Mouse (Mus musculus): Measurements from ENCODE around the gene Chpf.

The Chpf gene

DNA sequence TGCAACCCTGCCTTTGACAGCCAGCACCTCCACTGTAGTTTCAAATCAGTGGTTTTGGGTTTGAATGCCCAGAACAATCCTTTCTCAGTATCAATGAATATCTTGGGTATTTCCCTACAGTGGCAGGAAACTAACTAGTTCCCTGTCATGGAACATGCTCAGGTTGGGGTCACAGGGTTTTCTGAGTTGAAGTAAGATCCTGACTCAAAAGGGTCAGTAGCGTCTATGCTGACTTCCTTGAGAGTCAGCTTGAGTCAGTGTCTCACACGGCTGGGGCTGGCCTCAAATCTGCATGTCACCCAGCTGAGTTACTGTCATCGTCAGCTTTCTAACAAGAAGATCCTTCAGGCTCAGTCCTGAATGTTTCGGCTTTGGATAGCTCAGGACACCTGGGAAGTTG lies 19.8 kb upstream of the Chpf start:
- DNase-seq (ENCODE audit: low spot score) = no peak

DNA sequence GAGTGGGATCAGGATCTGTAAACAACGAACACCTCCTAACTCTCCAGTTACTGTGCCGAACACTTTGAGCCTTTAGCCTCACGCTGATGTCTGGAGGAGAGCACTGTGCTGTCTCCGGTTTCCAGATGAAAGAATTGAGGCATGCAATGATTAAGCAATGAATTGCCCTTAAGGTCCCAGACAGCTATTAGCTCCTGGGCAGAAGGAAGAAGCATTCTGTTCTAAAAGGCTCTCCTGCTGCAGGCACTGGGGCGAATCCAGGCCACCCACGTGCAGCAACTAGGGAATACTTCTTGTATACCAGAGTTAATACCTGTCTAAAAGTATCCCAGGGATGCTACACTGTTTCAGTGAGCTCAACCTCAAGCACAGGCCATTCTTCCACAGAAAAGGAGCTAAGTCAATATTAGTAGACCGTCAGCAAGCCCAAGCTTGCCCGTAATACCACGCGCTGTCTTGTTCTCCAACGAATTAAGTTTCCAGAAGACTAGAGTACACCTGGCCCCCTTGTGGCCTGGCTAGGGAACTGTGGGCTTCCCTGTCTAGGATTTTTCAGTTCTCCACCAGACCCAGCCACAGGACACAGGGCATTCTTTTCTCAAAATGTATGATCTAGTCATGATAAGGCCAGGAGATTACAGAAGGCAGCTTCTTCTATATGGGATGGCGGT lies 15.9 kb upstream of the Chpf start:
- DNase-seq (ENCODE audit: low spot score) = peak; percentile 42

DNA sequence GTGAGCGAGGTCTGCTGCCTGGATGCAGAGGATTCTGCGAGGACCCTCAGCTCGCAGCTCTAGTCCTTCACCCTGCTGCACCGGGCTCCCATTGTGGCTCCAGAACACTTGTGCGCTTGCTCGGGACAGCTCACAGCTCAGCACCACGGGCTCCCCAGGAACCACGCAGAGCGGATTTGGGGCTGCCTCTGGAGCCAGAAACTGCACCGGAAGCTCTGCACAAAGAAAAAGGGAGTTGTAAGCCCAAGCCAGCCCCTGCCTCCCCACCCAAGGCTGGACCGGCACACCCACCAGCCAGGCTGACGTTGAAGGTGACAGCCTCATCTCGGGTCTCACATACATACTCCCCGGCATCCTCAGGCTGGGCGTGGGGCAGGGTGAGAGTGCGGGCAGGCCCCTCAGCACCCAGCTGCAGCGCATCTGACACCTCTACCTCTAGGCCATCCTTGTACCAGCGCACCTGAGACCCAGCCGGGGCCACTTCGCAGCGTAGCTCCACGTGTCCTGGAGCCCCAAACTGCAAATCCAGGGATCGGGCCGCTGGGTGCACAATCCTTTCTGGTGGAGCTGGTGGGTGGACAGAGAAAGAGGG lies 13.6 kb upstream of the Chpf start:
- DNase-seq (ENCODE audit: low spot score) = no peak

DNA sequence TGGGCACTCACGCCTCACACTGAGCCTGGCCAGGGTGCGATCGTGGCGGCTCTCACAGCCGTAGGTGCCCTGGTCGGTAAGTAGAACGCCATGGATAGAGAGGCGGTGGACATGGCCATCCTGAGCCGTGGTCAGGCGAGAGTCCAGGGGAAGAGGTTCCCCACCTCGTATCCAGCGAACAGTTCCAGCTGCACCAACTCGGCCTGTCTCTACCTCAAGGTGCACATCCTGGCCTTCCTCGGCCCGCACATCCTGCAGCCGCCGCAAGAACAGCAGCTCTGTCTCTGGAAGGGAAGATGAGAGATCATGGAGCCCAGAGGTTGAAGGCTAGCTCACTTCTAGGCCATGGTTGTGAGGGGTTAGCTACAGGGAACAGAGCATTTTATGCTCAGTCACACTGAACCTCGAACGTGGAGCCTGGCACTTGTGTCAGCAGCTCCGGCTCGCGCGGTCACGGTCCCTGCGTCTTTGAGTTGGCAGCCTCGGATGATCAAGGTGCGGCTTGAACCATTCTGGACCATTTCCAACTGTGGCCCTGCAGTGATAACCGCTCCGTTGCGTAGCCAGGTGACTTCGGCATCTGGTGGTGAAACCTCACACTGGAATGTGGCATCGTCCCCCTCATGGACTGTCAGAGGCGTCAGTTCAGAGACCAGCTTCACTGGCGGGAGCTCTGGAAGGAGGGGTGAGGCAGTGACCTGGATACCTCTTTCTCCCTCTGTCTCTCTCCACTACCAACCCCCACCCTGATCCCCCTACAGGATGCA lies 11.9 kb upstream of the Chpf start:
- DNase-seq (ENCODE audit: low spot score) = no peak

DNA sequence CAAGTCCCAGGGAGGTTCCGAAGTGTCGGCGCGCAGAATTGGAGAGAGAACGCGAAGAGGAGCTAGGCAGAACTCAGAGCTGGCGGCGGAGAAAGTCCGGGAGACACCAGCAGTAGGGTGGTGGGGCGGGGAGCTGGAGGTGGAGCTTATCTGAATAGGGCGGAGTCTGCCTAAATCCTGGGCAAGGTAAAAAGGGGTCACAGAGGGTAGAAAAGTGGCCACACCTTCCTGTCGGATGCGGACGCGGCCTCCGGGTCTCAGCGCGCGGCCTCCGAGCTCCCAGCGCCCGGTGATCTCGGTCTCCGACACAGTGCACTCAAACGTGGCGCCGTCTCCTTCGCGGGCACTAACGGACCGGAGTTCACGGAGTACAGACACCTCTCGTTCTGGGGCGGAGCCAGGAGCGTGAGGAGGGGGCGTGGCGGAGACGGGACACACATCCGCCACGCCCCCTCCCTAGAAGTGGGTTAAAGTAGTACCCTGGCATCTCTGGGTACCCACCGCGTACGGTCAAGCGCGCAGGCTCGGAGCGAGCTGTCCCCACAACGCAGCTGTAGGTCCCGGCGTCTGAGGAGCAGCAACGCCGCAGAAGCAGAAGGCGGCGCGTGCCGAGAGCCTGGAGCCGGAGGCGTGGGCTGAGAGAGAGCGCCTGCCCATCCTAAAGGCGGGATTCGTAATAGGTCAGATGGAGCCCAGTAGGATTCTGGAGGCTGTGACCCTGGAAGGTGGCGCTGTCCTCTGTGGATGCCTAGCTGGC lies 8.5 kb upstream of the Chpf start:
- DNase-seq (ENCODE audit: low spot score) = no peak

DNA sequence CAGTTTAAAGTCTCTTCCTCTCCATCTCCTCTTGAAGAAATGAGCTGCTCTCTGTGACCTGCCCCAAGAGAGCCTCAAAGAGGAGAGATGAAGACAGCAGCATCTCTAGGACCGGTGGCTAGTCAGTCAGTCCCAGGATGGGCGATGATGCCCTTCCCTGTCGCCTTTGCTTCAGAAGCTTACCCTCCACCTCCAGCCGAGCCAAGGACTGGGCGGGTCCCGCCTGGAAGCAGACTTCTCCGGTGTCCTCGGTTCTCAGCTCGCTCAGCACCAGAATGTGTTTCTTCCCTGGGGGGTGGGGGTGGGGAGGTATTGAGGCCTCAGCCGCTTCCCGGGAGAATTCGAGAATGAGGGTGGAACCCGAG lies 7.9 kb upstream of the Chpf start:
- DNase-seq (ENCODE audit: low spot score) = no peak

DNA sequence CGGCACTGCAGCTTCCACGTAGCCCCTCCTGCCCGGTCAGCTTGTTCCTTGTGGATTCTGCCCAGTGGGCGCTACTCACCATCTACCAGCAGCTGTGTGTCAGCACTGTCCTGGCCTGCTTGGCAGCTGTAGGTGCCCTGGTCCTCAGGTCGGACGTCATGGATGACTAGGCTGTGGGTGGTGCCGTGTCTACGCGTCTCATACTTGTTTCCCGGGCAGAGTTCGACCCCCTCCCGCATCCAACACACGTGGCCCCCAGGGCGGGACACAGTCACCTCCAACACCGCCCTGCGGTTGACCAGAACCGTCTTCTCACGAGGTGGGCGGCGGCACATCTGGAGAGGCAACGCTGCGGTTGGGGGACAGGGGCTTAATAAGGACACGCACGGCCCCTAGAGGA lies 7.5 kb upstream of the Chpf start:
- no peak for DNase-seq (ENCODE audit: low spot score)

DNA sequence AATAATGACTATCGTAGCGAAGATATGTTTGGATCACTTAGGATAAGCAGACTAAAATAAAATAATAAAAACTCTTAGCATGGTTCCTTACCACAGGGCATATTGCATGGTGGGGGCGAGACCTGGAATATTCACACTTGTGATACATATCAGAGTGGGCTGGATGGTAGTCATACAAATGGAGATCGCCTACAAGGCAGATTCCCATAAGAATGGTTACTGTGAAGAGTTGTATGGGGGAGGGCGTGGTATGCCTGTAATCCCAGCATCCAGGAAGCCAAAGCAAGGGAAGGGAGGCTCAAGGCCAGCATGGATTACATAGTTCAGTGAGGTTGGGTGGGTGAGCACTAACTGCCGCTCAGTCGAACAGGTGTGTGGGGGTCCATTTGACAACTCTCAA lies 1.6 kb upstream of the Chpf start:
- no peak for DNase-seq (ENCODE audit: low spot score)

DNA sequence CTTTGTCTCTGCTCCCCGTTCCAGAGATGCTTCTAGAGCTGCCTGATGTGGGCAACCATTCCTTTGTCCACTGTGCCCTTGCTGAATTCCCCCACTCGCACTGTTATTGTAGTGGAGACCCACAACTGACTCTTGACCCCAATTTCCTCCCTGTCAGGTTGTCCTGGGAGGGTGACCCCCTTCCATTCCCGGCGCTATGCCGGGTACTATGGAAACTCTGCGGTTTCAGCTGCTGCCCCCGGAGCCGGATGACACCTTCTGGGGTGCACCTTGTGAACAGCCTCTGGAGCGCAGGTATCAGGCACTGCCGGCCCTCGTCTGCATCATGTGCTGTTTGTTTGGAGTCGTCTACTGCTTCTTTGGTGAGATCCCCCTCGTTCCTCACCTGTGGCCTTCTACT lies 929 bp upstream of the Chpf start:
- DNase-seq (ENCODE audit: low spot score) = no peak

DNA sequence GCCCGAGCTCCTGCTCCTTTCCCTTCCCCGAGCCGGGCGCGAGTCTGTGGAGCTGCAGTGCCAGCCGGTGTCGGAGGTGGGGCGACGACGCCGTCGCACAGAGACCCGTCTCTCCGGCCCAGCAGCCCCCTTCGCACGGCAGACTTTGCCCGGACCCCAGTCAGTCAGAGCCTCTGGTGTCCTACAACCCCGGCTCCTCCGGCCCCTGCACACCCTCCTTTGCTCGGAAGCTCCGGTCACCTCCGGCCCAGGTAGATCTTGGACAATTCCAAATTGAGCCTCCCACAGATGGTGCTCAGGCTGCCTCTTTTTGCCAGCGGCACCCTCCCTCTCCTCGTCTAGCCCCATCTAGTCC lies 505 bp upstream of the Chpf start:
- no peak for DNase-seq (ENCODE audit: low spot score)

DNA sequence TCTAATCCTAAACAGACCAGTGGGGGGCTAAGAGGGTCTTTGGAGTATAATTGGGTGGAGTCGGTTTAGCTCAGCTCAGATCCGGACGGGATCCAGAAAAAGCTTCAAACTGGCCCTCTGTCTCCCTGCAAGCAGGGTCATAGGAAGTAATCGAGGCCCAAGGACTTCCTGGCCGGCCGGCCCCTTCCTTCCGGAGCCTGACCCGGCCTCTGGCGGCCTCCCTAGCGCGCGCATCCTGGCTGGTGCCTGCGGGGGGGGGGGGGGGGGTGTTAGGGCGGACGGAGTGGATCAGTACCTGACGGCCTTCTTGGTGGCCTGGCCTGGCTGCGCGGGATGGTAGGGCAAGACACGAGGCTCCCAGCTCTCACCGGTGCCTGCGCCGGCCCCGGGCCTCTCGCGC lies 610 bp downstream of the Chpf start:
- peak; percentile 55 for DNase-seq (ENCODE audit: low spot score)

DNA sequence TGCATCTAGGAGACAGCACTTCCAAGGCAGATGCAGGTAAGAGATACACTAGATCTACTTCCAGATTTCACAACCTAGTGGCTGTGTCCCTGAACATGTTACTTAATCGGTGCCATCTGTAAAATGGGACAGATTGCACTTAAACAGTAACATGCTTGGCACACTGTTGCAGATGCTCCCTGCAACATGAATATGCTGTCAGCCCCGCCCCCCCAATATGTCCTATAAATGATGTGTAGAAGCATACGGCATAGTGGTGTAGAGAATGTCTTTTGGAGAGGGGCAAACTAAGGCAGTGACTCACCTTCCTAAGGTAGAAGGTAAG lies 1.2 kb downstream of the Chpf start:
- peak; percentile 16 for DNase-seq (ENCODE audit: low spot score)

DNA sequence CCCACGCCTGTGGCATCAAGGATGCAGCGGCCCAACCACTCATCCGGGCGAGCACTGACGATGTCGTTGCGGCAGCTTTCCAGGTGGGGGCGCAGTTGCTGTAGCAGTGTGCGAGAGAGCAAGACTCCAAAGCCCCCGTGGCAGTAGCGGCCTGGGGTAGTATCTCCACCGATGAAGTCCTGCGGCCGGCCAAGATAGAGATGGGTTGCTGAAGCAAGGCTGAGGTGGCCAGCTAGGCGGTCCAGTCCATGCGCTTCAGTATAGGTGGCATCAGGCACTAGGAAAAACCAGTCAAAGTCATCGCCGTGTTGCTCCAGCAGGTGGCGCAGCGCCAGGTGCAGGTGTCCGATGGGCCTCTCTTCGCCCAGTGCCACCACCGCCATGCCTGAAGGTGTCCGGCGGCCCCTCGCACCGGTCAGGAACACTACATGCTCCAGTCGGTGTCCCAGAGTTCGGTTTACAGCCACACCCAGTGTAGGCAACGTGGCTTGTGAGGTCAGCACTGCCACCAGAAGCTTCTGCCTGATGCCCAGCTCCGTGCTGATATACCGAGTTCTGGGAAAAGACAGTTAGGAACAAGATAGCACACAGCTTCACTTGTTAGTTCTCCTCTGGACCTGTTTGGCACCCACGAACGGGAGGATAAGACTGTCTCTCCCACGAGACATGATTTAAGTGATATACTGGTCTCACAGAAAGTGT lies 1.7 kb downstream of the Chpf start:
- DNase-seq (ENCODE audit: low spot score) = peak; percentile 59

DNA sequence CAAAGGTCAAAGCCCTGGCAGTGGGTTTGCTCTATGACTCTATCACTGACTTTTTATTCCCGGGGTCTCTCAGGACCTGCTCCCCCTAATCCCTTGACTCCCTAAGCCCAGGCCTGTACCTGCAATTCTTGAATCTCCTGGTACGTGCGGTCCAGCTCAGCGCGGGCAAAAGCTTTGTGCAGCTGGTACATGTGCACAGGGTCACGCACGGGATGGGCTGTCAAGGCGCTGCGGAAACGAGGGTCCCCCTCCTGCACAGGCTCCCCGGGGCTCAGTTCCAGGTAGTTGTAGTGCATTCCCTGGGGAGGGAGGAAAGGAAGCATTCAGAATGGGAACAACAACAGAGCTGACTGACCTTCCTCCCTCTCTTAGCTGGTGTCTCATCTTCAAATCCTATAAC lies 2.7 kb downstream of the Chpf start:
- no peak for DNase-seq (ENCODE audit: low spot score)

DNA sequence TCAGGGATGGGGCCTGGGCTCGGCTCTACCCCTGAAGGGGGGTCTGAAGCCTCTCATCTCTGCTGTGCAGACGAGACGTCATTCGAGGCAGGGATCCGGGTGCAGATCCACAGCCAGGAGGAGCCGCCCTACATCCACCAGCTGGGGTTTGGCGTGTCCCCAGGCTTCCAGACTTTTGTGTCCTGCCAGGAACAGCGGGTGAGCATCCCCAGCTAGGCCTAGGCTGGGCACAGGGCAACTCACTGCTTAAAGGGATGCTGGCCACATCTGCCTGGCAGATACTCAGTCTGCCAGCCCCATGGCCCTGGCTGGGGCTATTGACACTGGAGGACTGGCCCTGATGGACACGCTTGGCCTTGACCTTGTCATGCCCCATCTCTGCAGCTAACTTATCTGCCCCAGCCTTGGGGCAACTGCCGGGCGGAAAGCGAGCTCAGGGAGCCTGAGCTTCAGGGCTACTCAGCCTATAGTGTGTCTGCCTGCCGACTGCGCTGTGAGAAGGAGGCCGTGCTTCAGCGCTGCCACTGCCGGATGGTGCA lies 9.8 kb downstream of the Chpf start:
- no peak for DNase-seq (ENCODE audit: low spot score)

DNA sequence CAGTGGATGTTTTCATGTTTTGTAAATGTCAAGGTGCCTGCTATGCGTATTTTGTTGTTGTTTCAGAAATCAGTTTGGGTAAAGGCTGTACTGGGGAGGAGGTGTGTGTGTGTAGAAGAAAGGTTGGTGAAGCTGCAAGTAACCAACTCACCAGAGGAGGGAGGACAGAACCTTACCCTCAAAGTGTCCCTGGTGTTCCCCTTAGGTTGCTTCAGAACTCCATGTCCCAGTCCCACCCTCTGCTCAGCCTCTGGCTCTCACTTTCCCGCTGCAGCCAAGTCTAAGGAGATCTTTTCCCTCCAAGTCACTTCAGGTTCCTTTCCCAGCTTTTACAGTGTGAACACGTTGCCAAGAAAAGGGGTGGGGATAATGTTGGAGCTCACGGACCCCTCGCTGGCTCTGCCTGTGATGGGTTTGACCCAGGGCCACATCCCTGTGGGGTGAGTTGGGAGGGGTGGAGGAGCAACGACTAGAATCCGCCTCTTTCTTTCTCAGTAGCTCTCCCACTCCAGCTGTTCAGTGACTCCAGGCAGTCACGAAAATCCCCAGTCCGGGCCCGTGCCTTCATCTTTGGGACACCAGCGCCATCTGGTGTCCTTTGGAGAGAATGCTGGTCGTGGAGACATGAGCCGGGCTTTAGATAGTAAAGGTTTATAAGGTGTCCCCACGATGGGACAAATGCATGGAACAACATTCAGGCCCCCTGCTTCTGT lies 11.7 kb downstream of the Chpf start:
- peak; percentile 91 for DNase-seq (ENCODE audit: low spot score)

DNA sequence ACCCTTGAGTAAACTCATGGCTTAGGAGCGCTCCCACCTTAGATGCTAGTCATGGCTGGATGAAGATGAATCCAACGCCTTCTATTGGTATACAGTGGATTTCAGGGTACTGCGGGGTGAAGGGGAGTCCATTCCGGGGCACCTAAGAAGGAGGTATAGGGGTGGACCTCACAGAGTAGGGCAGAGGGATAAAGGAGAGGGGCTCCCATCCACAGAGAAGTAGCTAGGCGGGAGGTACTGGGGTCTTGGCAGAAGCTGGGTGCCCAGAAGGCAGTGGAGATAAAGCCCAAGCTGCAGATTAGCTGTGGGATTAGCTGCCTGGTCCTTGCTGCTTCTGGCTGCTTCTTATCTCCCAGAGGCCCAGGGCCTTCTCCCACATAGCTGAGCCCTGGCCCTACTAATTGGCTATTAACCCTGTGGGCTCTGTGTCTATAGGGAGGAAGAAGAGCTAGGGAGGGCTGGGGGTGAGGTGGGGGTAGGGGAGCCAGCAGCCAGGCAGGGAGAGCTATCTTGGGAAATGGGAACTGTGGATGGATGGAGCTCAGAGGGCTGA lies 15.4 kb downstream of the Chpf start:
- no peak for DNase-seq (ENCODE audit: low spot score)

DNA sequence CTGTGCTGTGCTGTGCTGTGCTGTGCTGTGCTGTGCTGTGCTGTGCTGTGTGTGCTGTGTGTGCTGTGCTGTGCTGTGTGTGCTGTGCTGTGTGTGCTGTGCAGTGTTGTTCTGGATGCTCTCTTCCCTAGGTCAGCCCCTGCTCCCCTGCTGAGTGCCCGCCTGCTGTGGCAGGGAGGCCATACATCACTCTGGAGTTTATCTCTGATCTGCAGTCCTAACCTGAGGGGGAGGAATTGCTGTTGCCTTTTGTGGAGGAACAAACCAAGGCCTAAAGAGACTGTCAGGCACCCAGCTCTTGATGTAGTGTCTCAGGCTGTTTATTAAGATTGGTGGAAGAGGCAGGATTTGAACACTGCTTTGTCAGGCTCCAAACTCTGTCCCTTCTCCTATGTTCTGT lies 16.5 kb downstream of the Chpf start:
- DNase-seq (ENCODE audit: low spot score) = no peak

DNA sequence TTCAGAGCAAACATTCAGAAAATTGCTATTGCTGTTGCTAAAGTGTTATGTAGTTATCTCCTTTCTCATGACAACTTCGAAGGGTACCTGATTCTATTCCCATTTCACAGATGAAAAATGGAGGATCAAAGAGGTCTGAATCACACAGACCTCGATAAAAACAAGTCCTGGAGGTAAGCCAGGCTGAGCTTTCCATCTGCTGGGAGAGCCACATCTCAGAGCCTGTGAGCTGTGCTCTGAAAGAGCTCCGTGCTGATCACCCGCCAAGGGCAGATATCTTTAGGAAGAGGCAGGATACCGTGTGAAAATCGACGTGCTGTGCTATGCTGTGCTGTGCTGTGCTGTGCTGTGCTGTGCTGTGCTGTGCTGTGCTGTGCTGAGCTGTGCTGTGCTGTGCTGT lies 18.8 kb downstream of the Chpf start:
- DNase-seq (ENCODE audit: low spot score) = no peak

DNA sequence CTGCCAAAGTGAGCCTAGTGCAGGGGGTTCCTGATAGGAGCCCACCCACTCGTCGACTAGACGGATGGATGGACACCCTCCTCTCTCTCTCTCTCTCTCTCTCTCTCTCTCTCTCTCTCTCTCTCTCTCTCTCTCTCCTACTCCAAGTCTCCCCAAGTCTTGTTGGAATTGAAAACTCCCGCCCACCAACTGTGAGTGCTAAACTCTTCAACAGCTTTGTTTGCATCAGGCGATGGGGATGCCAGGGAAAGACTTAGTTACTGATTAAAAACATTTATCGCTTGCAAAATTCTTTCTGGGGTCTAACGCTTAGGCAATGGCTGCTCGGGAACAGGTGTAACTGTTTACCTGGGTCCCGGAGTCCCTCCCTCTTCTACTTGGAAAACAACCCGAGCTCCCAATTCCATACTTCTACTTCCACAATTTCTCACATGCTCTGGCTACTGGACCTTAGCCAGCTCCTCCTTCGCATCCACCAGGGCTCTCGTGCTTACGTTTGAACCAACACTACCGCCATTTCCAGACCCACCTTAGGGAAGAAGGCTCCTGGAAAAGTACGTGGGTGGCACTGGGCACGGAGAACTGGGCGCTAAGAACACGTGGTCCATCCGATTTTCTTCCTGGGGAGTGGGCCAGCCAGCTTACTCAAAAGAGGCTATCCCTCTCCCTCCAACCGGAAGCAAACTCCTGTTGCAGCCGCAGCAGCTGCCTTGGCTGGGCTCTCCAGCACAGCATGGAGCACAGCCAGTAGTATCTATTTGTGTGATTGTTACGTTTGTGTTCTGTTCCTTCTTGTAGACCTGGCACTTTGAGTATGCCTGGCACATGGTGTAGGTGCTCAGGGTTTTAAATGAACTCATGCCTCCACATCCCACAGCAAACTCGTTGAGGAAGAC lies 20.1 kb downstream of the Chpf start:
- no peak for DNase-seq (ENCODE audit: low spot score)
